Mouse (Mus musculus) c-Kit-negative CD71-positive TER-119-positive erythroid progenitor cells, embryonic 14.5 days (primary cell): ENCODE data around the gene Prmt9.

Source experiments
- DNase-seq: peaks from one replicate; pipeline ENCODE4 v3.0.0-alpha.2; 2013; ENCODE audit warnings: low read depth, low spot score

The Prmt9 gene

GRCm38 (mm10) chr8:77534358-77534992 lies 14.7 kb upstream of the Prmt9 start:
- no peak for DNase-seq

- no peak for DNase-seq
Measured at GRCm38 (mm10) chr8:77535026-77535595, 14.1 kb upstream of the Prmt9 start.

- DNase-seq: no peak
Measured at GRCm38 (mm10) chr8:77536821-77537220, 12.4 kb upstream of the Prmt9 start.

- DNase-seq: no peak
Measured at GRCm38 (mm10) chr8:77538256-77538655, 10.9 kb upstream of the Prmt9 start.

GRCm38 (mm10) chr8:77543152-77543777 lies 5.9 kb upstream of the Prmt9 start:
- no peak for DNase-seq

- no peak for DNase-seq
Measured at GRCm38 (mm10) chr8:77544428-77544827, 4.8 kb upstream of the Prmt9 start.

GRCm38 (mm10) chr8:77545616-77546015 lies 3.6 kb upstream of the Prmt9 start:
- DNase-seq: no peak

GRCm38 (mm10) chr8:77549881-77550580 lies 834 bp downstream of the Prmt9 start:
- DNase-seq: peak; percentile 32

GRCm38 (mm10) chr8:77552491-77552890 lies 3.3 kb downstream of the Prmt9 start:
- no peak for DNase-seq

- no peak for DNase-seq
Measured at GRCm38 (mm10) chr8:77561441-77561840, 12.2 kb downstream of the Prmt9 start.

- DNase-seq: no peak
Measured at GRCm38 (mm10) chr8:77574229-77574628, 25.0 kb downstream of the Prmt9 start.

GRCm38 (mm10) chr8:77577674-77578073 lies 28.5 kb downstream of the Prmt9 start:
- DNase-seq: no peak

- DNase-seq: no peak
Measured at GRCm38 (mm10) chr8:77584174-77584573, 35.0 kb downstream of the Prmt9 start.

GRCm38 (mm10) chr8:77609621-77610020 lies 60.4 kb downstream of the Prmt9 start:
- DNase-seq: no peak

GRCm38 (mm10) chr8:77610374-77610969 lies 61.3 kb downstream of the Prmt9 start, which contains the start of gene Tmem184c:
Tmem184c (minus strand) TSS chr8:77610698.
- peak; percentile 64 for DNase-seq

GRCm38 (mm10) chr8:77617916-77618315 lies 68.7 kb downstream of the Prmt9 start:
- no peak for DNase-seq

GRCm38 (mm10) chr8:77623677-77624209 lies 74.5 kb downstream of the Prmt9 start:
- no peak for DNase-seq

- DNase-seq: no peak
Measured at GRCm38 (mm10) chr8:77629858-77630537, 80.8 kb downstream of the Prmt9 start.

- DNase-seq: no peak
Measured at GRCm38 (mm10) chr8:77630691-77631090, 81.5 kb downstream of the Prmt9 start.
